Mouse (Mus musculus): ENCODE measurements around the gene Dlgap3. TPM values are rescaled to one million over a fixed set of nuclear protein-coding genes. Genes with fewer than 3 reads are reported as not detected.

Dlgap3 gene
- polyA plus RNA-seq, 1 experiment from 2014 or later = 30.8 TPM

DNA sequence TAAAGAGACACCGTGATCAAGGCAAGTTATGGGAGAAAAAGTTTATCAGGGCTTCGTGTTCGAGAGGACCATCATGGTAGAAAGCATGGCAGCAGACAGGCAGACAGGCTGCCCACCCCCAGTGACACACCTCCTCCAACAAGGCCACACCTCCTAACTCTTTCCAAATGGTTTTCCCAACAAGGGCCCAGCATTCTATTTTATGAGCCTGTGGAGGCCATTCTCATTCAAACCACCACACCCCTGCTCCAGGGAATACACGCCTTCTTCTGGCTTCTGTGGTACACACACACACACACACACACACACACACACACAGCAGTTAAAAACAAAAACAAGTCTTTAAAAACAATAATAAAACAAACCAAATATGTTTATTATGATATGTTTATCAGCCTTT lies 11.3 kb upstream of the Dlgap3 start:
- Histone ChIP-seq H3K9ac (no peak overlapping the region), H3K4me3 (replicated peaks; ENCODE audit: low read length) (no peak overlapping the region), H3K27ac (no peak overlapping the region), H3K4me2 (replicated peaks) (no peak overlapping the region), H3K9me3 (ENCODE audit: control insufficient read depth, low read length) (no peaks in the 10 kb centered on the region), H3K4me1 (replicated peaks; ENCODE audit: control insufficient read depth, insufficient read depth, low read length) (no peaks in the 10 kb centered on the region), H3K36me3 (replicated peaks; ENCODE audit: control insufficient read depth, insufficient read depth) (no peaks in the 10 kb centered on the region), H3K27me3 (ENCODE audit: control insufficient read depth, insufficient read depth, low read length) (no peaks in the 10 kb centered on the region)
- DNase-seq (ENCODE audit: low spot score) (no peak), ATAC-seq (ENCODE audit: low FRiP score) (no peak)
- 83% methylated on average over 4 of the region's 4 CpGs for WGBS

DNA sequence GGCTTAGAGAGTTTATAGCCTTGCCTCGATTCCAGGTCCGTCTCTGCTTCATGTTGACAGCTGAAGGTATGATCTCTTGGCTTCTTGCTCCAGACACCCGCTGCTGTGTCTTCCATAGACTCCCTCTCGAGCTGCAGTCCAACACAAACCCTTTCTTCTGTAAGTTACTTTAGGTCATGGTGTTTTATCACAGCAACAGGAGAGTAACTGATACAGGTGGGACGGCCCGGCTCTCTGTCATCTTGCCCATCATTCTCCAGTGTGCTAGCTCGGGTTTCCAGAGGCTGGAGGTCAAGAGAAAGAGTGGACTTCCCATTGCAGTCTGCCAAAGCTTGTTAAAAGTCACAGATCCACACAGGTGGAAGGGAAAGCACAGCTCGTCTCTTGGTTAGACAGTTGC lies 5.1 kb upstream of the Dlgap3 start:
- H3K27me3 ChIP-seq (ENCODE audit: control insufficient read depth, insufficient read depth, low read length) = no peaks in the 10 kb centered on the region
- no peak for DNase-seq (ENCODE audit: low spot score)
- H3K9me3 ChIP-seq (ENCODE audit: control insufficient read depth, low read length) = no peaks in the 10 kb centered on the region
- WGBS = 75% methylated on average over 8 of the region's 8 CpGs
- H3K36me3 ChIP-seq (replicated peaks; ENCODE audit: control insufficient read depth, insufficient read depth) = no peaks in the 10 kb centered on the region
- no peaks in the 10 kb centered on the region for H3K4me1 ChIP-seq (replicated peaks; ENCODE audit: control insufficient read depth, insufficient read depth, low read length)
- no peak overlapping the region for H3K4me3 ChIP-seq (replicated peaks; ENCODE audit: low read length)
- H3K27ac ChIP-seq = no peak overlapping the region
- H3K9ac ChIP-seq = no peak overlapping the region
- ATAC-seq (ENCODE audit: low FRiP score) = no peak
- no peak overlapping the region for H3K4me2 ChIP-seq (replicated peaks)

- no peaks in the 10 kb centered on the region for H3K9me3 ChIP-seq (ENCODE audit: control insufficient read depth, low read length)
- H3K36me3 ChIP-seq (replicated peaks; ENCODE audit: control insufficient read depth, insufficient read depth) = no peaks in the 10 kb centered on the region
- DNase-seq (ENCODE audit: low spot score) (no peak), ATAC-seq (ENCODE audit: low FRiP score) (no peak)
- no peak overlapping the region for H3K4me3 ChIP-seq (replicated peaks; ENCODE audit: low read length)
- 0 out of 2 replicates have a peak overlapping the region, but pooled peaks have one; percentile 95 for H3K4me2 ChIP-seq (replicated peaks)
- H3K27me3 ChIP-seq (ENCODE audit: control insufficient read depth, insufficient read depth, low read length) = no peaks in the 10 kb centered on the region
- H3K4me1 ChIP-seq (replicated peaks; ENCODE audit: control insufficient read depth, insufficient read depth, low read length) = peaks cover 19% of the 10 kb centered on the region
- no peak overlapping the region for H3K9ac ChIP-seq
- H3K27ac ChIP-seq = no peak overlapping the region
- WGBS = 74% methylated on average over 5 of the region's 5 CpGs
Observed at GRCm38 (mm10) chr4:127167096-127167495, 1.9 kb upstream of the Dlgap3 start.

DNA sequence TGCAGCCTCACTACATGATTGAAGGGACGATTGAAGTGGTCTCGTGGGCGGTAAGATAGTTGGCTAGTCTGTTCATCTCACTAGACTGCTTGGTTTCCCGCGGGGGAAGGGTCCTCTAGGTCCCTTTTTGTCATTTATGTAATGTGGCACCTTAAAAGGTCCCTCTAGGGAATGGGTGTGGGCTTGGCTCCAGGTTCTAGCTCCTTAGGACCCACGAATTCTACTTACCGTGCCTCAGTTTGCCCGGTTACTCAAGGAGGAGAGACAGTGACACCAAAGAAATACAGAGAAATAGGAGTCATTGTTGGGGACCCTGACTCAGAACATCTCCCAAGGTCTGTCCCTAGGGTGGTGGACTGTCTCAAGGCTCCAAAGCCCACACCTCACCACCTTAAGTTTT lies 1.3 kb upstream of the Dlgap3 start:
- Histone ChIP-seq H3K36me3 (replicated peaks; ENCODE audit: control insufficient read depth, insufficient read depth) (no peaks in the 10 kb centered on the region), H3K9me3 (ENCODE audit: control insufficient read depth, low read length) (no peaks in the 10 kb centered on the region), H3K4me3 (replicated peaks; ENCODE audit: low read length) (peak overlapping the region; percentile 94), H3K27me3 (ENCODE audit: control insufficient read depth, insufficient read depth, low read length) (no peaks in the 10 kb centered on the region), H3K4me2 (replicated peaks) (peak overlapping the region; percentile 95), H3K9ac (peak overlapping the region; percentile 92), H3K27ac (peak overlapping the region; percentile 82; the same call in 1 of the 2 replicates), H3K4me1 (replicated peaks; ENCODE audit: control insufficient read depth, insufficient read depth, low read length) (peaks cover 20% of the 10 kb centered on the region)
- no peak for DNase-seq (ENCODE audit: low spot score)
- ATAC-seq (ENCODE audit: low FRiP score) = 0 out of 2 replicates have a peak, but pooled peaks have one; percentile 1
- WGBS = 10% methylated on average over 8 of the region's 8 CpGs

GRCm38 (mm10) chr4:127168211-127168913 lies 642 bp upstream of the Dlgap3 start:
- Histone ChIP-seq H3K9me3 (ENCODE audit: control insufficient read depth, low read length) (no peaks in the 10 kb centered on the region), H3K4me3 (replicated peaks; ENCODE audit: low read length) (peak overlapping the region; percentile 94), H3K36me3 (replicated peaks; ENCODE audit: control insufficient read depth, insufficient read depth) (no peaks in the 10 kb centered on the region), H3K4me2 (replicated peaks) (peak overlapping the region; percentile 95), H3K4me1 (replicated peaks; ENCODE audit: control insufficient read depth, insufficient read depth, low read length) (peaks cover 26% of the 10 kb centered on the region), H3K9ac (peak overlapping the region; percentile 92), H3K27me3 (ENCODE audit: control insufficient read depth, insufficient read depth, low read length) (no peaks in the 10 kb centered on the region), H3K27ac (peak overlapping the region; percentile 82)
- under 1% methylated on average over 38 of the region's 39 CpGs for WGBS
- ATAC-seq (ENCODE audit: low FRiP score) = peak; percentile 69
- peak; percentile 63 for DNase-seq (ENCODE audit: low spot score)

DNA sequence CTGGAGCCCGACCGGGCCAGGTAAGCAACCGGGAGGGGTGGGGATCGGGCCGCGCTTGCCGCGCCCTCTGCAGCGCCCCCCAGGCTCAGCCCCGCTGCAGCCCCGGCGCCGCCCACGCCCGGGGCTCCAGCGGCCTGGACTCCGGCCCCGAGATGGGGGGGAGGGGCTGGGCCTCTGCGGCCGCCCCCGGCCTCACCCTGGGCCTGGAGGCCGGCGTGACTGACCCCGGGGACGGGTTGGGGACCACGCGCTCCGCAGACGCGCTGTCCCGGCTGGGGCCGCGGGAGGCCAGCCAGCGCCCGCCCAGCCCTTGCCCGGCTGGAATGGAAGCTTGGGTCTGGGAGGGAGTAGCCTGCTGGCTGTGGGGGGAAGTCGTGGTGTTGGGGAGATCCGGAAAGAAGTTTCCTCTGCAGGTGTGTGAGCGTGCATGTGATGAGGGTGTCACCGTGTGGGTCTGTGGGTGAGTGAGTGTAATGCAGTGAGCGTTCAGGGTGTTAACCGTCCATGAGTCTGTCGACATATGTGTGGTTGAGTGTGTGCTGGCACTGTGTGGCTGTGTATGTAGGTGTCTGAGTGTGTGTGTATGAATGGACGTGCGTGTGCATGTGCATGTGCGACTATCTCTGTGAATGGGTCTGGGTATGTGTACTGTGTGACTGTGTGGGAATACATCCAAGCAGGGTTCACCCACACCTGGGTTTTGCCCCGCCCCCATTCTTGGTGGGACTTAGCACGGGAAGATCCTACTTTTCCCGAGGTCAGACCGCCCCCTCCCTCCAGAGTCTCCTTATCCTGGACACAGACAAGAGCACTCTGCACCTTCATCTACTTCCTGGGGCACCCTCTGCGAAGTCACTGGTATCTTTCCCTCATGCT lies 580 bp downstream of the Dlgap3 start:
- H3K27ac ChIP-seq = peak overlapping the region; percentile 82
- H3K36me3 ChIP-seq (replicated peaks; ENCODE audit: control insufficient read depth, insufficient read depth) = no peaks in the 10 kb centered on the region
- peaks cover 29% of the 10 kb centered on the region for H3K4me1 ChIP-seq (replicated peaks; ENCODE audit: control insufficient read depth, insufficient read depth, low read length)
- H3K4me2 ChIP-seq (replicated peaks) = peak overlapping the region; percentile 95
- DNase-seq (ENCODE audit: low spot score) (no peak), ATAC-seq (ENCODE audit: low FRiP score) (peak; percentile 47)
- H3K27me3 ChIP-seq (ENCODE audit: control insufficient read depth, insufficient read depth, low read length) = no peaks in the 10 kb centered on the region
- H3K9ac ChIP-seq = peak overlapping the region; percentile 92
- no peaks in the 10 kb centered on the region for H3K9me3 ChIP-seq (ENCODE audit: control insufficient read depth, low read length)
- peak overlapping the region; percentile 94 for H3K4me3 ChIP-seq (replicated peaks; ENCODE audit: low read length)
- WGBS = 2% methylated on average over 44 of the region's 51 CpGs

DNA sequence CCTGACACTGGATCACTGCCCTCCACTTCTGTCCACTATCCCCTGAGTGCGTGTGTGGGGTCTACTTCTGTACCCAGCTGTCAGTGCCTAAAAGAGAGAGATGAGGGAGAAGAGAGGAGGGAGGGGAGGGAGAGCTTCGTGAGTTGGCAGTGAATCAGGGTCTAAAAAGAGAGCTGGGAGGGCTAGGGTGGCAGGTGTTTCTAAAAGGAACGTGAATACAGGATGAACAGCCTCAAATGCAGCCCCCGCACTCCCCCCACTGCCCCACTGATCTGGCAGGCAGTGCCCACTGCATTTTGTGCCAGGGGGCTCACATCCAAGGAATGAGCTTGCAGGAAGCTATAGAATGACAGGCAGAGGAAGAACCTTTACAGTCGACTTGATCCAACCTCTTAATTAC lies 1.9 kb downstream of the Dlgap3 start:
- 27% methylated on average over 5 of the region's 5 CpGs for WGBS
- Histone ChIP-seq H3K4me3 (replicated peaks; ENCODE audit: low read length) (no peak overlapping the region), H3K36me3 (replicated peaks; ENCODE audit: control insufficient read depth, insufficient read depth) (no peaks in the 10 kb centered on the region), H3K4me2 (replicated peaks) (peak overlapping the region; percentile 95), H3K27ac (no peak overlapping the region), H3K27me3 (ENCODE audit: control insufficient read depth, insufficient read depth, low read length) (no peaks in the 10 kb centered on the region), H3K4me1 (replicated peaks; ENCODE audit: control insufficient read depth, insufficient read depth, low read length) (peaks cover 29% of the 10 kb centered on the region), H3K9ac (peak overlapping the region; percentile 9; the same call in 1 of the 2 replicates), H3K9me3 (ENCODE audit: control insufficient read depth, low read length) (no peaks in the 10 kb centered on the region)
- DNase-seq (ENCODE audit: low spot score) (no peak), ATAC-seq (ENCODE audit: low FRiP score) (no peak)

DNA sequence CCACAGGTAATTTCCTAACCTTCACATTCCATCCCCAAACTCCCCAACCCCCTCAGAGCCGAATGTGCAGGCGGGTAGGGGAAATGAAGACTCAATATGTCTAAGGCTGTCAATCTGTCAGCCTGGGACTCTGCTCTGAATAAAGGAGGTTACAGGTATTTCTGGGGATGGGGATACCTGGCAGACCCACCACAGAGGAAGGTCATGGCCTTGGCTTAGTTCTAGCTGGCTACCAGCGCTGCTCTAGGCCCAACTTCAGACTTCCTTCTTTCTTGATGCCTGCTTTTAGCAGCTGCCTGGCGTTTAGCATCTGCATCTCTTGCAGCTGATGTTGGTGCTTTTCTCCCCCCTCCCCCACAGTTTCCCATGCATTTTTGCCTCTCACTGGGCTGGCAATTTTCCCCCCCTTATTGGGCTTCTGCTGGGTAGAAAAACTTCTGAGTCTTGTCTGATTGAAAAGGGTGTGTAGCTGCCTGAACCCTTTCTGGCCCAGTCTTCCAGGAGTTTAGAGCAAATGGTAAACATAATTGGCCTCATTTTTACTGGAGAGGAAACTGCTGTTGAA lies 2.4 kb downstream of the Dlgap3 start:
- H3K9ac ChIP-seq = no peak overlapping the region
- 55% methylated on average over 4 of the region's 4 CpGs for WGBS
- peaks cover 29% of the 10 kb centered on the region for H3K4me1 ChIP-seq (replicated peaks; ENCODE audit: control insufficient read depth, insufficient read depth, low read length)
- no peaks in the 10 kb centered on the region for H3K9me3 ChIP-seq (ENCODE audit: control insufficient read depth, low read length)
- no peak for DNase-seq (ENCODE audit: low spot score)
- H3K4me3 ChIP-seq (replicated peaks; ENCODE audit: low read length) = no peak overlapping the region
- ATAC-seq (ENCODE audit: low FRiP score) = no peak
- H3K4me2 ChIP-seq (replicated peaks) = peak overlapping the region; percentile 95
- H3K27me3 ChIP-seq (ENCODE audit: control insufficient read depth, insufficient read depth, low read length) = no peaks in the 10 kb centered on the region
- no peaks in the 10 kb centered on the region for H3K36me3 ChIP-seq (replicated peaks; ENCODE audit: control insufficient read depth, insufficient read depth)
- H3K27ac ChIP-seq = no peak overlapping the region

DNA sequence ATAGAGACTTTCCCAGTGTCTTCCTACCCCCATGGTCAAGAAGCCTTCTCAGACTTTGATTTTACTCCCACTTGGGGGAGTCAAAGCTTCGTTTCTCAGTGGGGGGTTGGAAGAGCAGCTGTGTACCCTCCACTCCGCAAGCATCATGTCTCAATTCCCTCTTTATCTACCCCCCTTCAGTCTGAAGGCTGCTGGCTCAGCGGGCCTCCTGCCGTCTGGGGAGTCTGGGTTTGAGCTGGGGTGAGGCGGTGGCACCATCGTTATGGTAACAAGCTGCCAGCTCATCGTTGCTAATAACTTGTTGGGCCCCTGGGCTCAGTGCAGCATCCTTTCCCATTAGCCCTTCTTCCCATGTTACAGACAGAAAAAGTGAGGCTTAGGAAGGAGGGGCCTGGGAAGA lies 3.1 kb downstream of the Dlgap3 start:
- WGBS = 15% methylated on average over 7 of the region's 7 CpGs

More for the DNA sequence above, 3.1 kb downstream of the Dlgap3 start:
- Histone ChIP-seq H3K27me3 (ENCODE audit: control insufficient read depth, insufficient read depth, low read length) (no peaks in the 10 kb centered on the region), H3K9ac (no peak overlapping the region; the same call in 1 of the 2 replicates), H3K4me1 (replicated peaks; ENCODE audit: control insufficient read depth, insufficient read depth, low read length) (peaks cover 29% of the 10 kb centered on the region), H3K4me2 (replicated peaks) (0 out of 2 replicates have a peak overlapping the region, but pooled peaks have one; percentile 25), H3K27ac (no peak overlapping the region), H3K9me3 (ENCODE audit: control insufficient read depth, low read length) (no peaks in the 10 kb centered on the region), H3K36me3 (replicated peaks; ENCODE audit: control insufficient read depth, insufficient read depth) (no peaks in the 10 kb centered on the region), H3K4me3 (replicated peaks; ENCODE audit: low read length) (no peak overlapping the region)
- DNase-seq (ENCODE audit: low spot score) (no peak), ATAC-seq (ENCODE audit: low FRiP score) (no peak)

Measured in hindbrain, embryonic 14.5 days (tissue).